Mouse (Mus musculus) T-cell, adult 66 days (primary cell): ENCODE measurements around the gene Gm7347. TPM values are rescaled to one million over a fixed set of nuclear protein-coding genes. Genes with fewer than 3 reads are reported as not detected.

Experiments used
- total RNA-seq, 2 experiments: library from RNA; stranded (reverse); gene quantifications; 3 replicates in 1 of 2; 4 replicates in 1 of 2; pipeline ENCODE4 v1.2.4; 2023

The Gm7347 gene
- total RNA-seq: not detected

GRCm38 (mm10) chr5:26058481-26058880 lies at the start of gene Gm7347:
Gene Gm7347, minus strand, starts transcription at chr5:26058581.

GRCm38 (mm10) chr5:26105262-26105661 lies 46.9 kb upstream of the Gm7347 start, which contains the start of gene 5031410I06Rik:
Gene 5031410I06Rik, minus strand, starts transcription at chr5:26105362.

GRCm38 (mm10) chr5:26089191-26089590 lies 30.8 kb upstream of the Gm7347 start, which contains the start of gene Gm10471:
Gene Gm10471, minus strand, starts transcription at chr5:26089291.

GRCm38 (mm10) chr5:26039458-26039857 lies 18.9 kb downstream of the Gm7347 start, which contains the start of gene Speer4a:
Gene Speer4a, minus strand, starts transcription at chr5:26039558.

GRCm38 (mm10) chr5:26022816-26023215 lies 35.6 kb downstream of the Gm7347 start, which contains the start of gene Gm5862:
Gene Gm5862, minus strand, starts transcription at chr5:26022916.

GRCm38 (mm10) chr5:26004698-26005097 lies 53.7 kb downstream of the Gm7347 start, which contains the start of gene Gm1979:
Gene Gm1979, minus strand, starts transcription at chr5:26004798.

Other genes with a start within 250 kb of the Gm7347 start
- gene Gm21663, start 116.2 kb downstream of the Gm7347 start, total RNA-seq: not detected
- not detected for gene Gm21671, start 104.2 kb downstream of the Gm7347 start, total RNA-seq
- not detected for gene Gm21680, start 85.9 kb downstream of the Gm7347 start, total RNA-seq
- not detected for gene Gm21698, start 69.9 kb downstream of the Gm7347 start, total RNA-seq
- not detected for gene Gm1979, start 53.8 kb downstream of the Gm7347 start, total RNA-seq
- gene Gm5862, start 35.7 kb downstream of the Gm7347 start, total RNA-seq: not detected
- not detected for gene Speer4a, start 19.0 kb downstream of the Gm7347 start, total RNA-seq
- not detected for gene Gm10471, start 30.7 kb upstream of the Gm7347 start, total RNA-seq
- gene 5031410I06Rik, start 46.8 kb upstream of the Gm7347 start, total RNA-seq: not detected
- gene Gm10220, start 62.8 kb upstream of the Gm7347 start, total RNA-seq: not detected
- gene Gm7361, start 199.1 kb upstream of the Gm7347 start, total RNA-seq: not detected